Mouse (Mus musculus) olfactory bulb, adult 2 months (tissue): Measurements from ENCODE around the gene Frmd8.
"Not testable (repeated sequence)": the region's sequence is repeated elsewhere in the genome, so short reads cannot be mapped to it uniquely, and the experiment has no call there.

Source experiments
- CTCF ChIP-seq: fragments of 200-500 bp; IDR thresholded peaks from 2 replicates; pipeline ENCODE4 v1.5.1; 2012; ENCODE audit warnings: low read depth, mild to moderate bottlenecking, low read length, moderate library complexity; ENCODE audit not compliant: insufficient read depth
- POLR2A ChIP-seq: fragments of 200-500 bp; IDR thresholded peaks from 2 replicates; pipeline ENCODE4 v1.6.1; 2012; ENCODE audit warnings: mild to moderate bottlenecking, low read depth, low read length, moderate library complexity; ENCODE audit not compliant: insufficient read depth

- not testable (repeated sequence) for TF ChIP-seq CTCF, POLR2A
These were observed 61.0 kb downstream of the Frmd8 start for GRCm38 (mm10) chr19:5814048-5814447.
